Mouse (Mus musculus) bone marrow, adult 2 months (tissue): ENCODE measurements at regions not wholly inside any gene's neighbourhood (a gene's known extent, or its start where the extent isn't known, plus 50 kb on each side); places are given as distances from the start of the nearest gene placed in this dataset.

Experiments
- CTCF ChIP-seq: fragments of 200-500 bp; IDR thresholded peaks from 2 replicates; pipeline ENCODE4 v1.5.1; 2011; ENCODE audit warnings: low read length, control low read depth; ENCODE audit not compliant: control insufficient read depth, insufficient read depth
- POLR2A ChIP-seq: fragments of 200-500 bp; IDR thresholded peaks from 2 replicates; pipeline ENCODE4 v1.6.1; 2011; ENCODE audit warnings: low read depth, mild to moderate bottlenecking, control low read depth, low read length, borderline replicate concordance; ENCODE audit not compliant: control insufficient read depth

GRCm38 (mm10) chr9:120664086-120664485 is 92.8 kb downstream of the Rpl14 start:
- TF ChIP-seq POLR2A (no peak), CTCF (no peak)
